Mouse (Mus musculus) mature B cell (primary cell): ENCODE data around the gene Slc35f6.
"Not testable (repeated sequence)": the region's sequence is repeated elsewhere in the genome, so short reads cannot be mapped to it uniquely, and the experiment has no call there.

ENCODE experiments used
- in situ Hi-C: fragments of 300-500 bp; cut with MboI; formaldehyde crosslinking; loops from 2 replicates; pipeline ENCODE4 v1.14.3; 2019

The Slc35f6 gene

GRCm38 (mm10) chr5:30655526-30656195 lies 7.9 kb downstream of the Slc35f6 start:
- in situ Hi-C loops, result no loop called here

- in situ Hi-C loops, result no loop called here
Measured at GRCm38 (mm10) chr5:30659042-30659441, 11.3 kb downstream of the Slc35f6 start.

- in situ Hi-C loops, result no loop called here
Measured at GRCm38 (mm10) chr5:30660278-30660677, 12.5 kb downstream of the Slc35f6 start.

- in situ Hi-C loops, result no loop called here
Measured at GRCm38 (mm10) chr5:30660813-30661212, 13.1 kb downstream of the Slc35f6 start.

- in situ Hi-C loops, result no loop called here
Measured at GRCm38 (mm10) chr5:30665360-30665759, 17.6 kb downstream of the Slc35f6 start.

- in situ Hi-C loops, result no loop called here
Measured at GRCm38 (mm10) chr5:30665968-30666367, 18.2 kb downstream of the Slc35f6 start.

- in situ Hi-C loops, result no loop called here
Measured at GRCm38 (mm10) chr5:30666391-30667195, 18.9 kb downstream of the Slc35f6 start, which contains the start of gene Cenpa. TSS of gene Cenpa (plus strand) at chr5:30666777.

- in situ Hi-C loops, result no loop called here
Measured at GRCm38 (mm10) chr5:30667215-30667614, 19.5 kb downstream of the Slc35f6 start.

GRCm38 (mm10) chr5:30667686-30668085 lies 20.0 kb downstream of the Slc35f6 start:
- in situ Hi-C loops, result no loop called here

- in situ Hi-C loops, result no loop called here
Measured at GRCm38 (mm10) chr5:30668637-30669495, 21.1 kb downstream of the Slc35f6 start.

- in situ Hi-C loops, result no loop called here
Measured at GRCm38 (mm10) chr5:30669496-30669830, 21.7 kb downstream of the Slc35f6 start.

- in situ Hi-C loops, result no loop called here
Measured at GRCm38 (mm10) chr5:30670091-30670490, 22.4 kb downstream of the Slc35f6 start.

- in situ Hi-C loops, result no loop called here
Measured at GRCm38 (mm10) chr5:30674001-30674400, 26.3 kb downstream of the Slc35f6 start.

GRCm38 (mm10) chr5:30676800-30677199 lies 29.1 kb downstream of the Slc35f6 start:
- in situ Hi-C loops, result no loop called here

- in situ Hi-C loops, result not testable (repeated sequence)
Measured at GRCm38 (mm10) chr5:30678069-30678468, 30.3 kb downstream of the Slc35f6 start.

- in situ Hi-C loops, result no loop called here
Measured at GRCm38 (mm10) chr5:30678722-30679296, 31.1 kb downstream of the Slc35f6 start.

- in situ Hi-C loops, result no loop called here
Measured at GRCm38 (mm10) chr5:30679593-30679992, 31.9 kb downstream of the Slc35f6 start.

- in situ Hi-C loops, result no loop called here
Measured at GRCm38 (mm10) chr5:30681970-30682369, 34.2 kb downstream of the Slc35f6 start.

- in situ Hi-C loops, result no loop called here
Measured at GRCm38 (mm10) chr5:30682967-30683600, 35.4 kb downstream of the Slc35f6 start.

- in situ Hi-C loops, result no loop called here
Measured at GRCm38 (mm10) chr5:30683993-30684392, 36.3 kb downstream of the Slc35f6 start.

GRCm38 (mm10) chr5:30686781-30687180 lies 39.0 kb downstream of the Slc35f6 start:
- in situ Hi-C loops, result no loop called here
